ENCODE assay signal across 12 mouse cellular contexts in genomic region chr5:143579537-143580203, GRCm38 (mm10). TPM values are rescaled to one million over a fixed set of nuclear protein-coding genes. Genes with fewer than 3 reads are reported as not detected.
DNase-seq lines count a peak whose midpoint lies in the region; ATAC-seq and TF ChIP-seq lines count a peak whose summit lies in the region.
"Had no signal": no experiment of that assay in that cellular context is flagged by ENCODE, and none has a peak within 500 bp of the region (broad histone marks: within the 10 kb centered on the region; RNA-seq: fewer than 3 reads in every experiment).

No protein-coding gene starts in this region.

- no peak overlapping the region for H3K4me3 ChIP-seq in heart, embryonic 10.5 days
- H3K4me3 ChIP-seq in lung, postnatal 0 days (ENCODE audit: low read depth, low read length) = no peak overlapping the region
- H3K4me3 ChIP-seq in heart, embryonic 15.5 days = no peak overlapping the region
- no peak overlapping the region for H3K4me3 ChIP-seq in myocyte
- H3K4me3 ChIP-seq in cerebellum, adult 2 months (replicated peaks; ENCODE audit: insufficient read depth, low read depth, low read length) = no peak overlapping the region
- H3K4me3 ChIP-seq: erythroblast, embryonic 14.5 days; hindbrain, embryonic 10.5 days had no signal

- H3K27me3 ChIP-seq in heart, embryonic 10.5 days (ENCODE audit: insufficient read depth, poor library complexity, severe bottlenecking) = 0 out of 2 replicates have a peak, but pooled peaks cover 4% of the 10 kb centered on the region
- H3K27me3 ChIP-seq in lung, postnatal 0 days (replicated peaks; ENCODE audit: insufficient read depth, low read length) = no peaks in the 10 kb centered on the region
- H3K27me3 ChIP-seq in heart, embryonic 15.5 days = no peaks in the 10 kb centered on the region
- H3K27me3 ChIP-seq in myocyte (ENCODE audit: control insufficient read depth, insufficient read depth, insufficient read length) = no peaks in the 10 kb centered on the region
- no peaks in the 10 kb centered on the region for H3K27me3 ChIP-seq in cerebellum, adult 2 months (ENCODE audit: control insufficient read depth, insufficient read depth, low read length)

- no peaks in the 10 kb centered on the region; the same call in 1 of the 2 replicates for H3K9me3 ChIP-seq in heart, embryonic 10.5 days
- no peaks in the 10 kb centered on the region for H3K9me3 ChIP-seq in lung, postnatal 0 days (ENCODE audit: low read length)
- no peaks in the 10 kb centered on the region for H3K9me3 ChIP-seq in heart, embryonic 15.5 days (replicated peaks)

- H3K79me2 ChIP-seq in myocyte (ENCODE audit: control insufficient read depth, insufficient read depth) = no peaks in the 10 kb centered on the region

- H3ac ChIP-seq in myocyte (ENCODE audit: control insufficient read depth, insufficient read length) = no peak overlapping the region

- 0 out of 2 replicates have a peak, but pooled peaks have one; percentile 12 for TF ChIP-seq CTCF in lung, postnatal 0 days (IDR thresholded peaks at IDR 0.05)
- no peak for TF ChIP-seq CTCF in cerebellum, adult 2 months (IDR thresholded peaks at IDR 0.05; ENCODE audit: borderline replicate concordance, insufficient read depth, low read depth, low read length)

- no peak overlapping the region for H3K27ac ChIP-seq in heart, embryonic 10.5 days
- no peak overlapping the region for H3K27ac ChIP-seq in lung, postnatal 0 days (ENCODE audit: low read length)
- H3K27ac ChIP-seq in heart, embryonic 15.5 days = 0 out of 2 replicates have a peak overlapping the region, but pooled peaks have one; percentile 13
- no peak overlapping the region for H3K27ac ChIP-seq in cerebellum, adult 2 months (ENCODE audit: insufficient read depth, low read length)
- H3K27ac ChIP-seq: hindbrain, embryonic 10.5 days had no signal

- 77% methylated on average over 10 of the region's 10 CpGs for WGBS in heart, embryonic 10.5 days
- WGBS in lung, postnatal 0 days = 83% methylated on average over 10 of the region's 10 CpGs
- WGBS in heart, embryonic 15.5 days = 69% methylated on average over 10 of the region's 10 CpGs
- 86% methylated on average over 10 of the region's 10 CpGs for WGBS in cerebellum, adult 2 months

- H3K4me1 ChIP-seq in heart, embryonic 10.5 days = no peaks in the 10 kb centered on the region
- no peaks in the 10 kb centered on the region for H3K4me1 ChIP-seq in lung, postnatal 0 days (ENCODE audit: insufficient read depth, low read depth, low read length)
- peaks cover 9% of the 10 kb centered on the region for H3K4me1 ChIP-seq in heart, embryonic 15.5 days (replicated peaks)
- no peaks in the 10 kb centered on the region for H3K4me1 ChIP-seq in cerebellum, adult 2 months (ENCODE audit: control insufficient read depth, insufficient read depth, low read length)
- H3K4me1 ChIP-seq: hindbrain, embryonic 10.5 days had no signal

- ATAC-seq in lung, postnatal 0 days = no peak
- ATAC-seq in heart, embryonic 15.5 days (replicated peaks; ENCODE audit: insufficient number of reproducible peaks, insufficient read depth, low FRiP score, low read depth) = no peak

- no peaks in the 10 kb centered on the region for H3K36me3 ChIP-seq in heart, embryonic 10.5 days
- H3K36me3 ChIP-seq in lung, postnatal 0 days (ENCODE audit: insufficient read depth, low read length) = no peaks in the 10 kb centered on the region
- no peaks in the 10 kb centered on the region for H3K36me3 ChIP-seq in heart, embryonic 15.5 days
- no peaks in the 10 kb centered on the region for H3K36me3 ChIP-seq in myocyte (ENCODE audit: control insufficient read depth, insufficient read depth)
- H3K36me3 ChIP-seq: hindbrain, embryonic 10.5 days had no signal

- H3K4me2 ChIP-seq in lung, postnatal 0 days (replicated peaks; ENCODE audit: low read depth, low read length) = no peak overlapping the region
- H3K4me2 ChIP-seq in heart, embryonic 15.5 days = no peak overlapping the region
- H3K4me2 ChIP-seq in myocyte (ENCODE audit: low read depth) = peak overlapping the region; percentile 42

- no peak for TF ChIP-seq EP300 in lung, postnatal 0 days (IDR thresholded peaks at IDR 0.05)

- TF ChIP-seq POLR2A in myocyte (IDR thresholded peaks at IDR 0.05; ENCODE audit: insufficient read length, low read depth) = no peak
- TF ChIP-seq POLR2A in cerebellum, adult 2 months (IDR thresholded peaks at IDR 0.05; ENCODE audit: borderline replicate concordance, insufficient read depth, low read length) = no peak

- intact Hi-C loops in gastrocnemius, postnatal 36 days (cut with DNase I) = no loop called here

- DNase-seq in heart, adult 11 months = peak; percentile 96
- DNase-seq in heart, embryonic 10.5 days (ENCODE audit: low spot score) = no peak
- DNase-seq in lung, postnatal 0 days (ENCODE audit: low spot score) = peak; percentile 46
- no peak for DNase-seq in lung, postnatal 10 days
- DNase-seq in gastrocnemius, postnatal 36 days = no peak
- no peak for DNase-seq in cerebellum, adult 2 months
- DNase-seq: cerebellum, adult 8-10 months; thymus, adult 18-20 months had no signal

- H3K9ac ChIP-seq in lung, postnatal 0 days (replicated peaks; ENCODE audit: low read depth) = no peak overlapping the region
- no peak overlapping the region for H3K9ac ChIP-seq in heart, embryonic 15.5 days

TF ChIP-seq in myocyte, 11 proteins besides CTCF, POLR2A, EP300 and RAD21:
- TF ChIP-seq CEBPB (IDR thresholded peaks at IDR 0.05; ENCODE audit: insufficient read depth, poor library complexity, severe bottlenecking) (no peak), MYOG (IDR thresholded peaks at IDR 0.05; ENCODE audit: control insufficient read depth in 1 of 3, insufficient read depth in 1 of 3, insufficient read length in 2 of 3, low read depth in 2 of 3) (no peak), TCF3 (IDR thresholded peaks at IDR 0.05; ENCODE audit: insufficient read length, low read depth) (no peak), TCF12 (IDR thresholded peaks at IDR 0.05; ENCODE audit: insufficient read depth, poor library complexity, severe bottlenecking) (no peak)
TF ChIP-seq in myocyte: peak in this region for 0.

RNA-seq across cellular contexts. Expression of gene Cyth3, which starts 42.6 kb away (rescaled TPM):
- 30.9 and 33.1 TPM in 2 replicates for polyA plus RNA-seq in heart, embryonic 10.5 days (2016; fragmentation: Nextera tagmentation; extraction: Ambion mirVana)
- polyA plus RNA-seq in lung, postnatal 0 days (2015; fragmentation: Nextera tagmentation; extraction: Ambion mirVana) = 87.3 and 96.6 TPM in 2 replicates
- polyA plus RNA-seq in heart, embryonic 15.5 days (2015; fragmentation: Nextera tagmentation; extraction: Ambion mirVana) = 49.9 and 57.6 TPM in 2 replicates
- 18.5 TPM for polyA plus RNA-seq in myocyte (2012; fragmentation: generic; extraction: Trizol)
- 10 to 100 TPM; 12.2 to 13.8 TPM for total RNA-seq in gastrocnemius, postnatal 36 days (2021)
- 39.8 and 41.3 TPM in 2 replicates for polyA plus RNA-seq in cerebellum, adult 2 months (2012; rRNA removed)

RNA-seq across cellular contexts. Expression of gene Rac1, which starts 51.8 kb away (rescaled TPM):
- polyA plus RNA-seq in heart, embryonic 10.5 days (2016; fragmentation: Nextera tagmentation; extraction: Ambion mirVana) = 369 and 431 TPM in 2 replicates
- polyA plus RNA-seq in lung, postnatal 0 days (2015; fragmentation: Nextera tagmentation; extraction: Ambion mirVana) = 439 and 450 TPM in 2 replicates
- 322 and 367 TPM in 2 replicates for polyA plus RNA-seq in heart, embryonic 15.5 days (2015; fragmentation: Nextera tagmentation; extraction: Ambion mirVana)
- 245 TPM for polyA plus RNA-seq in myocyte (2012; fragmentation: generic; extraction: Trizol)
- total RNA-seq in gastrocnemius, postnatal 36 days (2021) = 100 to 1,000 TPM; 188 to 206 TPM
- polyA plus RNA-seq in cerebellum, adult 2 months (2012; rRNA removed) = 557 and 572 TPM in 2 replicates

Comparison
In these comparisons a context has a peak if more than half of its experiments do, and no peak if none do; other contexts are left out.
1. DNase-seq: peak in heart, adult 11 months (single experiment) and lung, postnatal 0 days (single experiment); none in heart, embryonic 10.5 days (single experiment), lung, postnatal 10 days (single experiment), gastrocnemius, postnatal 36 days (0 of 2) and cerebellum, adult 2 months (0 of 2).